Mouse (Mus musculus) thymus, postnatal 10 days (tissue): ENCODE measurements around the gene Ube2u.

Experiments
- DNase-seq, 2 experiments: peaks; one replicate each; pipeline ENCODE4 v3.0.0; 2021; ENCODE audit warnings: low spot score in 2 of 2

Ube2u gene

GRCm38 (mm10) chr4:100547905-100548304 lies 69.3 kb downstream of the Ube2u start:
- no peak for DNase-seq

GRCm38 (mm10) chr4:100553296-100553695 lies 74.6 kb downstream of the Ube2u start:
- no peak for DNase-seq

- peak in 1 of 2 experiments; percentile 25 for DNase-seq
Observed at GRCm38 (mm10) chr4:100588236-100589206, 109.9 kb downstream of the Ube2u start.

- DNase-seq, result no peak
Observed at GRCm38 (mm10) chr4:100595771-100596170, 117.1 kb downstream of the Ube2u start.

GRCm38 (mm10) chr4:100596630-100597029 lies 118.0 kb downstream of the Ube2u start:
- no peak for DNase-seq

GRCm38 (mm10) chr4:100597049-100597448 lies 118.4 kb downstream of the Ube2u start:
- DNase-seq, result no peak
